Mouse (Mus musculus) lung, postnatal 0 days (tissue): Measurements from ENCODE around the gene Urah. TPM values are rescaled to one million over a fixed set of nuclear protein-coding genes. Genes with fewer than 3 reads are reported as not detected.
A peak's percentile ranks its signal among the peaks of the same experiment; 100 is the strongest.

Experiments used
- ATAC-seq: fragments of 200-750 bp; cut with Nextera tagmentation; 2 replicates; pipeline ENCODE4 v1.8.0; 2017; ENCODE audit warnings: moderate library complexity
- DNase-seq: peaks from one replicate; pipeline ENCODE4 v3.0.0-alpha.2; 2016; ENCODE audit warnings: low spot score
- H3K27ac ChIP-seq: fragments of 300-500 bp; sonication (generic); 2 replicates; pipeline ENCODE4 v1.5.1; 2014; ENCODE audit warnings: antibody characterized with exemption, mild to moderate bottlenecking, low read length, mixed read lengths
- H3K27me3 ChIP-seq: fragments of 300-500 bp; sonication (generic); replicated peaks from 2 replicates; pipeline ENCODE4 v1.6.1; 2014; ENCODE audit warnings: low read length, mixed read lengths; ENCODE audit not compliant: insufficient read depth
- H3K36me3 ChIP-seq: fragments of 300-500 bp; sonication (generic); 2 replicates; pipeline ENCODE4 v1.6.1; 2014; ENCODE audit warnings: low read length, mixed read lengths; ENCODE audit not compliant: insufficient read depth
- H3K4me1 ChIP-seq: fragments of 300-500 bp; sonication (generic); 2 replicates; pipeline ENCODE4 v1.6.1; 2014; ENCODE audit warnings: antibody characterized with exemption, low read depth, low read length, mixed read lengths; ENCODE audit not compliant: insufficient read depth
- H3K4me2 ChIP-seq: fragments of 300-500 bp; sonication (generic); replicated peaks from 2 replicates; pipeline ENCODE4 v1.6.1; 2014; ENCODE audit warnings: low read depth, mild to moderate bottlenecking, low read length, moderate library complexity, mixed read lengths
- H3K4me3 ChIP-seq: fragments of 300-500 bp; sonication (generic); 2 replicates; pipeline ENCODE4 v1.5.1; 2014; ENCODE audit warnings: low read depth, low read length
- H3K9ac ChIP-seq: fragments of 300-500 bp; sonication (generic); replicated peaks from 2 replicates; pipeline ENCODE4 v1.6.1; 2014; ENCODE audit warnings: low read depth, mild to moderate bottlenecking
- H3K9me3 ChIP-seq: fragments of 300-500 bp; sonication (generic); 2 replicates; pipeline ENCODE4 v1.6.1; 2016; ENCODE audit warnings: low read length, mixed read lengths
- CTCF ChIP-seq: IDR thresholded peaks from 2 replicates; pipeline ENCODE4 v1.5.1; 2016; ENCODE audit warnings: antibody characterized with exemption, mild to moderate bottlenecking
- EP300 ChIP-seq: IDR thresholded peaks from 2 replicates; pipeline ENCODE4 v1.6.1; 2016; ENCODE audit warnings: antibody characterized with exemption, mild to moderate bottlenecking, control low read depth
- WGBS: fragments of 180-500 bp; shearing (Covaris S2); extraction: QIAGEN DNeasy Blood & Tissue Kit; methylation state at CpG from one replicate; pipeline ENCODE4 v1.1.7; 2014; 5-methylcytosine and 5-hydroxymethylcytosine counted together
- polyA plus RNA-seq: library from polyadenylated mRNA; unstranded; fragments of >200 nt; fragmentation: Nextera tagmentation; extraction: Ambion mirVana; gene quantifications from 2 replicates; pipeline ENCODE4 v1.2.1, GENCODE M21; 2015

Gene Urah
- polyA plus RNA-seq, 1 experiment from 2014 or later: 15.0 TPM

- Histone ChIP-seq H3K27ac (no peak overlapping the region), H3K4me2 (peak overlapping the region; percentile 91), H3K4me1 (peaks cover 21% of the 10 kb centered on the region), H3K36me3 (peaks cover 30% of the 10 kb centered on the region), H3K27me3 (no peaks in the 10 kb centered on the region), H3K9ac (peak overlapping the region; percentile 91), H3K4me3 (peak overlapping the region; percentile 76; the same call in 1 of the 2 replicates), H3K9me3 (no peaks in the 10 kb centered on the region)
- no peak for TF ChIP-seq EP300
- no peak for TF ChIP-seq CTCF
- no peak for DNase-seq
- ATAC-seq: no peak
- 93% methylated on average over 8 of the region's 8 CpGs for WGBS
These were observed 23.9 kb downstream of the Urah start for GRCm38 (mm10) chr7:140858746-140859145.

DNA sequence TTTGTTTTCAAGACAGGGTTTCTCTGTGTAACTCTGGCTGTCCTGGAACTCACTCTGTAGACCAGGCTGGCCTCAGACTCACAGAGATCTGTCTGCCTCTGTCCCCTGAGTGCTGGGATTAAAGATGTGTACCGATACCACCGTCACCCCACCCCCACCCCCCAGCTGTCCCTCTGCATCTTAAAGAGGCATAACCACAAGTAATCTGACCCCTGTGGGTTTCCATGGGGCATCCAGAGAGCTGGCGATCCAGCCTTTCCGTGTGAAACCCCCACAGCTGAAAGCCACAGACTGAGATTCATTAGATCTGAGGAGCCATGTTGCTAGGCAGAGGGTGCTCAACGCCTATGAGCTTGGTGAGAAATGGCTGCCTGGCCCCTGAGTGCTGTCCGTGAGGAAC is 25.2 kb downstream of the Urah start:
- H3K4me3 ChIP-seq: no peak overlapping the region
- H3K4me2 ChIP-seq: no peak overlapping the region
- TF ChIP-seq CTCF (no peak), EP300 (no peak)
- H3K9me3 ChIP-seq: no peaks in the 10 kb centered on the region
- H3K9ac ChIP-seq: no peak overlapping the region
- ATAC-seq (no peak), DNase-seq (no peak)
- no peak overlapping the region for H3K27ac ChIP-seq
- no peaks in the 10 kb centered on the region for H3K27me3 ChIP-seq
- peaks cover 18% of the 10 kb centered on the region for H3K4me1 ChIP-seq
- H3K36me3 ChIP-seq: peaks cover 30% of the 10 kb centered on the region
- 79% methylated on average over 6 of the region's 6 CpGs for WGBS

- 85% methylated on average over 5 of the region's 5 CpGs for WGBS
- peaks cover 30% of the 10 kb centered on the region for H3K36me3 ChIP-seq
- ATAC-seq (no peak), DNase-seq (no peak)
- no peak overlapping the region for H3K4me3 ChIP-seq
- no peak overlapping the region for H3K9ac ChIP-seq
- no peak overlapping the region for H3K4me2 ChIP-seq
- peaks cover 12% of the 10 kb centered on the region for H3K4me1 ChIP-seq
- no peaks in the 10 kb centered on the region for H3K9me3 ChIP-seq
- TF ChIP-seq CTCF (no peak), EP300 (no peak)
- H3K27ac ChIP-seq: no peak overlapping the region
- no peaks in the 10 kb centered on the region for H3K27me3 ChIP-seq
These were observed 25.9 kb downstream of the Urah start for GRCm38 (mm10) chr7:140860728-140861127.

- no peak overlapping the region for H3K4me2 ChIP-seq
- no peak for ATAC-seq
- no peak for DNase-seq
- no peak overlapping the region for H3K4me3 ChIP-seq
- no peaks in the 10 kb centered on the region for H3K27me3 ChIP-seq
- WGBS: 85% methylated on average over 12 of the region's 12 CpGs
- no peaks in the 10 kb centered on the region for H3K9me3 ChIP-seq
- H3K27ac ChIP-seq: no peak overlapping the region
- no peak overlapping the region for H3K9ac ChIP-seq
- H3K4me1 ChIP-seq: no peaks in the 10 kb centered on the region
- peaks cover 30% of the 10 kb centered on the region for H3K36me3 ChIP-seq
- no peak for TF ChIP-seq CTCF
- no peak for TF ChIP-seq EP300
These were observed 29.9 kb downstream of the Urah start for GRCm38 (mm10) chr7:140864761-140865160.

- H3K9me3 ChIP-seq: no peaks in the 10 kb centered on the region
- no peak overlapping the region for H3K27ac ChIP-seq
- no peak for DNase-seq
- H3K27me3 ChIP-seq: no peaks in the 10 kb centered on the region
- no peak overlapping the region for H3K4me2 ChIP-seq
- no peak overlapping the region for H3K4me3 ChIP-seq
- H3K36me3 ChIP-seq: peaks cover 23% of the 10 kb centered on the region
- no peak for ATAC-seq
- TF ChIP-seq EP300 (no peak), CTCF (no peak)
- WGBS: 84% methylated on average over 4 of the region's 4 CpGs
- no peak overlapping the region for H3K9ac ChIP-seq
- no peaks in the 10 kb centered on the region for H3K4me1 ChIP-seq
These were observed 39.4 kb downstream of the Urah start for GRCm38 (mm10) chr7:140874224-140874623.

GRCm38 (mm10) chr7:140877364-140877763 is 42.5 kb downstream of the Urah start:
- Histone ChIP-seq H3K9ac (no peak overlapping the region), H3K4me3 (no peak overlapping the region), H3K36me3 (peaks cover 23% of the 10 kb centered on the region), H3K4me1 (no peaks in the 10 kb centered on the region), H3K27ac (no peak overlapping the region), H3K27me3 (no peaks in the 10 kb centered on the region), H3K9me3 (no peaks in the 10 kb centered on the region), H3K4me2 (no peak overlapping the region)
- TF ChIP-seq EP300: no peak
- TF ChIP-seq CTCF: no peak
- ATAC-seq: no peak
- no peak for DNase-seq
- WGBS: 70% methylated on average over 6 of the region's 6 CpGs

GRCm38 (mm10) chr7:140879355-140879754 is 44.5 kb downstream of the Urah start:
- no peak overlapping the region for H3K4me2 ChIP-seq
- no peaks in the 10 kb centered on the region for H3K27me3 ChIP-seq
- no peak overlapping the region for H3K4me3 ChIP-seq
- H3K4me1 ChIP-seq: no peaks in the 10 kb centered on the region
- 84% methylated on average over 7 of the region's 7 CpGs for WGBS
- H3K36me3 ChIP-seq: peaks cover 21% of the 10 kb centered on the region
- ATAC-seq (no peak), DNase-seq (no peak)
- TF ChIP-seq CTCF (no peak), EP300 (no peak)
- no peak overlapping the region for H3K9ac ChIP-seq
- no peak overlapping the region for H3K27ac ChIP-seq
- no peaks in the 10 kb centered on the region for H3K9me3 ChIP-seq
